Mouse (Mus musculus) testis, adult 2 months (tissue): ENCODE measurements at regions not wholly inside any gene's neighbourhood (a gene's known extent, or its start where the extent isn't known, plus 50 kb on each side); places are given as distances from the start of the nearest gene placed in this dataset.

ENCODE experiments used
- H3K27ac ChIP-seq: fragments of 200-500 bp; 2 replicates; pipeline ENCODE4 v1.5.1; 2012; ENCODE audit warnings: low read depth, low read length; ENCODE audit not compliant: control insufficient read depth, insufficient read depth
- H3K27me3 ChIP-seq: fragments of 200-500 bp; 2 replicates; pipeline ENCODE4 v1.6.1; 2012; ENCODE audit warnings: mild to moderate bottlenecking, low read length, moderate library complexity; ENCODE audit not compliant: control insufficient read depth, insufficient read depth
- H3K36me3 ChIP-seq: fragments of 200-500 bp; 2 replicates; pipeline ENCODE4 v1.6.1; 2012; ENCODE audit warnings: mild to moderate bottlenecking, low read length; ENCODE audit not compliant: control insufficient read depth, insufficient read depth
- H3K4me1 ChIP-seq: fragments of 200-500 bp; 2 replicates; pipeline ENCODE4 v1.6.1; 2012; ENCODE audit warnings: low read length; ENCODE audit not compliant: control insufficient read depth, insufficient read depth
- H3K4me3 ChIP-seq: fragments of 200-500 bp; 2 replicates; pipeline ENCODE4 v1.5.1; 2012; ENCODE audit warnings: low read depth, mild to moderate bottlenecking, low read length, moderate library complexity, mixed read lengths; ENCODE audit not compliant: control insufficient read depth
- CTCF ChIP-seq: fragments of 200-500 bp; IDR thresholded peaks from 2 replicates; pipeline ENCODE4 v1.5.1; 2012; ENCODE audit warnings: low read depth, mild to moderate bottlenecking, inconsistent platforms, low read length, moderate library complexity; ENCODE audit not compliant: control insufficient read depth, insufficient read depth, insufficient replicate concordance
- POLR2A ChIP-seq: fragments of 200-500 bp; IDR thresholded peaks from 2 replicates; pipeline ENCODE4 v1.6.1; 2012; ENCODE audit warnings: low read depth, mild to moderate bottlenecking, inconsistent platforms, low read length, moderate library complexity; ENCODE audit not compliant: control insufficient read depth

GRCm38 (mm10) chr12:56472856-56473647 lies 63.7 kb downstream of the Nkx2-1 start:
- Histone ChIP-seq H3K27ac (no peak overlapping the region), H3K36me3 (no peaks in the 10 kb centered on the region), H3K4me1 (no peaks in the 10 kb centered on the region), H3K27me3 (no peaks in the 10 kb centered on the region), H3K4me3 (no peak overlapping the region)
- TF ChIP-seq POLR2A (no peak), CTCF (no peak)

- no peak overlapping the region for H3K27ac ChIP-seq
- TF ChIP-seq CTCF (no peak), POLR2A (no peak)
- H3K4me3 ChIP-seq: no peak overlapping the region
- H3K27me3 ChIP-seq: no peaks in the 10 kb centered on the region
- H3K36me3 ChIP-seq: no peaks in the 10 kb centered on the region
- H3K4me1 ChIP-seq: no peaks in the 10 kb centered on the region
These were observed 65.7 kb downstream of the Nkx2-1 start for GRCm38 (mm10) chr12:56470932-56471500.

GRCm38 (mm10) chr12:56459508-56460119 lies 77.1 kb downstream of the Nkx2-1 start:
- Histone ChIP-seq H3K4me1 (peaks cover 5% of the 10 kb centered on the region), H3K4me3 (no peak overlapping the region), H3K36me3 (no peaks in the 10 kb centered on the region), H3K27ac (no peak overlapping the region), H3K27me3 (no peaks in the 10 kb centered on the region)
- TF ChIP-seq POLR2A (no peak), CTCF (no peak)

GRCm38 (mm10) chr12:56458665-56459507 lies 77.8 kb downstream of the Nkx2-1 start:
- Histone ChIP-seq H3K27ac (no peak overlapping the region), H3K4me3 (no peak overlapping the region), H3K4me1 (no peaks in the 10 kb centered on the region), H3K36me3 (no peaks in the 10 kb centered on the region), H3K27me3 (no peaks in the 10 kb centered on the region)
- TF ChIP-seq POLR2A (no peak), CTCF (no peak)

- Histone ChIP-seq H3K36me3 (no peaks in the 10 kb centered on the region), H3K4me1 (no peaks in the 10 kb centered on the region), H3K27ac (no peak overlapping the region), H3K4me3 (no peak overlapping the region), H3K27me3 (no peaks in the 10 kb centered on the region)
- TF ChIP-seq POLR2A (no peak), CTCF (no peak)
These were observed 78.8 kb downstream of the Nkx2-1 start for GRCm38 (mm10) chr12:56457951-56458350.

GRCm38 (mm10) chr12:56457356-56457755 lies 79.4 kb downstream of the Nkx2-1 start:
- H3K4me3 ChIP-seq: no peak overlapping the region
- no peaks in the 10 kb centered on the region for H3K4me1 ChIP-seq
- H3K27ac ChIP-seq: no peak overlapping the region
- no peaks in the 10 kb centered on the region for H3K27me3 ChIP-seq
- no peaks in the 10 kb centered on the region for H3K36me3 ChIP-seq
- TF ChIP-seq CTCF: no peak
- no peak for TF ChIP-seq POLR2A

GRCm38 (mm10) chr12:56450261-56450660 lies 86.4 kb downstream of the Nkx2-1 start:
- TF ChIP-seq CTCF (no peak), POLR2A (no peak)
- H3K27ac ChIP-seq: no peak overlapping the region
- H3K36me3 ChIP-seq: no peaks in the 10 kb centered on the region
- H3K4me3 ChIP-seq: no peak overlapping the region
- no peaks in the 10 kb centered on the region for H3K4me1 ChIP-seq
- H3K27me3 ChIP-seq: no peaks in the 10 kb centered on the region
